Mouse (Mus musculus) MEL (cell line): ENCODE data around the gene Tarbp1. TPM values are rescaled to one million over a fixed set of nuclear protein-coding genes. Genes with fewer than 3 reads are reported as not detected.

Experiments
- DNase-seq: peaks from one replicate; pipeline ENCODE4 v3.0.0; 2011; ENCODE audit warnings: low read depth, low spot score
- H3K27ac ChIP-seq: 2 replicates; pipeline ENCODE4 v1.5.1; 2012; ENCODE audit warnings: low read depth, mild to moderate bottlenecking, control low read depth, low read length, moderate library complexity; ENCODE audit not compliant: control insufficient read depth
- H3K27me3 ChIP-seq, 2 experiments: fragments of 150-350 bp in 1 of 2; sonication (generic) in 1 of 2; 2 replicates each; pipeline ENCODE4 v1.6.1; 2012; ENCODE audit warnings: low read length in 2 of 2, mild to moderate bottlenecking in 2 of 2, improper control_type of control experiment in 1 of 2, moderate library complexity in 1 of 2; ENCODE audit not compliant: insufficient read depth in 2 of 2, control insufficient read depth in 1 of 2
- H3K36me3 ChIP-seq, 2 experiments: 2 replicates each; pipeline ENCODE4 v1.6.1; 2012 to 2014; ENCODE audit warnings: low read length in 2 of 2, improper control_type of control experiment in 1 of 2, inconsistent platforms in 1 of 2, mild to moderate bottlenecking in 1 of 2; ENCODE audit not compliant: insufficient read depth in 2 of 2, control insufficient read depth in 1 of 2
- H3K4me1 ChIP-seq, 2 experiments: fragments of 150-350 bp in 1 of 2; sonication (generic) in 1 of 2; 2 replicates each; pipeline ENCODE4 v1.6.1; 2012; ENCODE audit warnings: low read length in 2 of 2, improper control_type of control experiment in 1 of 2, mild to moderate bottlenecking in 1 of 2; ENCODE audit not compliant: insufficient read depth in 2 of 2, control insufficient read depth in 1 of 2
- H3K4me3 ChIP-seq, 2 experiments: fragments of 150-350 bp in 1 of 2; sonication (generic) in 1 of 2; 2 replicates each; pipeline ENCODE4 v1.5.1; 2012; ENCODE audit warnings: low read depth in 2 of 2, low read length in 2 of 2, mild to moderate bottlenecking in 2 of 2, moderate library complexity in 2 of 2, control low read depth in 1 of 2, improper control_type of control experiment in 1 of 2; ENCODE audit not compliant: control insufficient read depth in 1 of 2, insufficient read depth in 1 of 2
- H3K79me2 ChIP-seq: 2 replicates; pipeline ENCODE4 v1.6.1; 2012; ENCODE audit warnings: mild to moderate bottlenecking, low read length, moderate library complexity; ENCODE audit not compliant: control insufficient read depth, poor library complexity, insufficient read depth
- H3K9ac ChIP-seq: 2 replicates; pipeline ENCODE4 v1.6.1; 2012; ENCODE audit warnings: low read depth, mild to moderate bottlenecking, control low read depth, low read length, moderate library complexity; ENCODE audit not compliant: control insufficient read depth, poor library complexity, severe bottlenecking
- H3K9me3 ChIP-seq: fragments of 150-350 bp; sonication (generic); replicated peaks from 2 replicates; pipeline ENCODE4 v1.6.1; 2012; ENCODE audit warnings: mild to moderate bottlenecking, low read length, improper control_type of control experiment, moderate library complexity; ENCODE audit not compliant: insufficient read depth
- CHD1 ChIP-seq: IDR thresholded peaks from 2 replicates; pipeline ENCODE4 v1.6.1; 2012; ENCODE audit warnings: low read depth, mild to moderate bottlenecking, inconsistent platforms, low read length, improper control_type of control experiment
- CHD2 ChIP-seq: IDR thresholded peaks from 2 replicates; pipeline ENCODE4 v1.6.1; 2011; ENCODE audit warnings: low read length, improper control_type of control experiment
- CTCF ChIP-seq, 3 experiments: IDR thresholded peaks in 2 of 3; conservative IDR thresholded peaks in 1 of 3; 2 replicates each; pipeline ENCODE4 v1.5.1; 2011 to 2012; ENCODE audit warnings: low read length in 3 of 3, low read depth in 2 of 3, mild to moderate bottlenecking in 2 of 3, improper control_type of control experiment in 1 of 3, inconsistent platforms in 1 of 3, mixed read lengths in 1 of 3, moderate library complexity in 1 of 3; ENCODE audit not compliant: control insufficient read depth in 1 of 3, insufficient read depth in 1 of 3, poor library complexity in 1 of 3, severe bottlenecking in 1 of 3
- E2F4 ChIP-seq: IDR thresholded peaks from 2 replicates; pipeline ENCODE4 v1.6.1; 2011; ENCODE audit warnings: low read depth, low read length, improper control_type of control experiment, borderline replicate concordance
- ETS1 ChIP-seq: IDR thresholded peaks from 2 replicates; pipeline ENCODE4 v1.6.1; 2012; ENCODE audit warnings: low read depth, mild to moderate bottlenecking, inconsistent platforms, low read length, improper control_type of control experiment, moderate library complexity
- HCFC1 ChIP-seq: IDR thresholded peaks from 2 replicates; pipeline ENCODE4 v1.6.1; 2012; ENCODE audit warnings: low read depth, mild to moderate bottlenecking, inconsistent platforms, low read length, improper control_type of control experiment, moderate library complexity
- JUND ChIP-seq: IDR thresholded peaks from 2 replicates; pipeline ENCODE4 v1.6.1; 2011; ENCODE audit warnings: low read depth, mild to moderate bottlenecking, improper control_type of control experiment, low read length
- MAX ChIP-seq: IDR thresholded peaks from 2 replicates; pipeline ENCODE4 v1.6.1; 2011; ENCODE audit warnings: low read length, improper control_type of control experiment
- MYC ChIP-seq: IDR thresholded peaks from 2 replicates; pipeline ENCODE4 v1.6.1; 2011; ENCODE audit warnings: low read depth, mild to moderate bottlenecking, low read length, improper control_type of control experiment, moderate library complexity
- POLR2A ChIP-seq, 2 experiments: IDR thresholded peaks; 2 replicates each; pipeline ENCODE4 v1.6.1; 2011 to 2012; ENCODE audit warnings: low read length in 2 of 2, mild to moderate bottlenecking in 2 of 2, control low read depth in 1 of 2, improper control_type of control experiment in 1 of 2, low read depth in 1 of 2, moderate library complexity in 1 of 2; ENCODE audit not compliant: control insufficient read depth in 1 of 2, insufficient read depth in 1 of 2, poor library complexity in 1 of 2
- RCOR1 ChIP-seq: IDR thresholded peaks from 2 replicates; pipeline ENCODE4 v1.6.1; 2012; ENCODE audit warnings: low read depth, mild to moderate bottlenecking, inconsistent platforms, low read length, improper control_type of control experiment
- SIN3A ChIP-seq: IDR thresholded peaks from 2 replicates; pipeline ENCODE4 v1.6.1; 2012; ENCODE audit warnings: low read length, improper control_type of control experiment, inconsistent platforms
- SMC3 ChIP-seq: IDR thresholded peaks from 2 replicates; pipeline ENCODE4 v1.6.1; 2011; ENCODE audit warnings: low read depth, low read length, improper control_type of control experiment
- TAL1 ChIP-seq: IDR thresholded peaks from 2 replicates; pipeline ENCODE4 v1.6.1; 2012; ENCODE audit warnings: mild to moderate bottlenecking, inconsistent platforms, low read length, moderate library complexity, mixed read lengths
- USF1 ChIP-seq: IDR thresholded peaks from 2 replicates; pipeline ENCODE4 v1.6.1; 2014; ENCODE audit warnings: low read depth, mild to moderate bottlenecking, inconsistent platforms, low read length, improper control_type of control experiment, moderate library complexity
- ZNF384 ChIP-seq: IDR thresholded peaks from 2 replicates; pipeline ENCODE4 v1.6.1; 2012; ENCODE audit warnings: low read depth, mild to moderate bottlenecking, inconsistent platforms, low read length, improper control_type of control experiment
- polyA plus RNA-seq, 2 experiments: library from polyadenylated mRNA; stranded (reverse) in 1 of 2; unstranded in 1 of 2; fragments of >175 nt in 1 of 2; fragments of >200 nt in 1 of 2; gene quantifications; 2 replicates each; pipeline versions ENCODE4 v1.2.1 to v1.2.4; 2012; ENCODE audit warnings: low replicate concordance in 2 of 2, low read depth in 1 of 2; ENCODE audit not compliant: insufficient read length in 2 of 2, insufficient read depth in 1 of 2, missing spikeins in 1 of 2
- total RNA-seq: library from RNA; depleted of rRNA; stranded (reverse); fragments of 300-350 nt; gene quantifications from 2 replicates; pipeline ENCODE4 v1.2.3, GENCODE M21; 2012

The Tarbp1 gene
- total and polyA plus RNA-seq, 3 experiments: 5.4 to 8.4 TPM; not detected in 1

GRCm38 (mm10) chr8:126433827-126434226, 41.0 kb downstream of the Tarbp1 start:
- Histone ChIP-seq H3K4me1 (no peaks in the 10 kb centered on the region), H3K27me3 (no peaks in the 10 kb centered on the region; a peak in 1 of 4 replicates), H3K27ac (no peak overlapping the region), H3K36me3 (no peaks in the 10 kb centered on the region; a peak in 1 of 4 replicates), H3K9ac (no peak overlapping the region), H3K4me3 (no peak overlapping the region), H3K79me2 (no peaks in the 10 kb centered on the region), H3K9me3 (no peaks in the 10 kb centered on the region)
- peak; percentile 30 for TF ChIP-seq SMC3
- no peak for TF ChIP-seq POLR2A (IDR thresholded peaks at IDR 0.05; ENCODE audit: control insufficient read depth in 1 of 2, insufficient read depth in 1 of 2, low read depth in 1 of 2, low read length in 2 of 2, poor library complexity in 1 of 2)
- no peak for TF ChIP-seq RCOR1
- no peak for TF ChIP-seq CHD1
- TF ChIP-seq CTCF (IDR thresholded peaks at IDR 0.05 in 2 of 3, conservative IDR thresholded peaks at IDR 0.05 in 1 of 3; ENCODE audit: control insufficient read depth in 1 of 3, insufficient read depth in 1 of 3, low read depth in 2 of 3, low read length in 3 of 3, poor library complexity in 1 of 3, severe bottlenecking in 1 of 3): peak in 2 of 3 experiments; percentile 32 to 38; a peak in 4 of 6 replicates
- DNase-seq: peak; percentile 42

DNA sequence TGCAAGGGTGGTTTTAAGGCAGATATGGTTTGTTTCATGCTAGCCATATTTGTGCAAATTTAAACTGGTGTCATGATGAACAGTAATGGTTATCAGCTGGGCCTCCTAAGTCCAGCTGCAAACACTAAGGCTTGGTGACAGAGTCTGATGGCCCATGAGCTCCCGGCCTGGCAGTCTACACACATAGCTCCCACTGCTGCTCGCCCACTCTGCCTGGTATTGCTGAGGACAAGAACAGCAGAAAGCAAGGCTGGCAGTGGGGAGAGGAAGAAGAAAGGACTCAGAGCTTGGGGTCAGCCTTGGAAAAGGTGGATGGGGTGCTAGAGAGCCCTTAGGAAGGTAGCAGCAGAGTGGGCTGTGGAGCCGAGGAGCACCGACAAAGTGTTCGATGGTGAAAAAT, 45.2 kb downstream of the Tarbp1 start:
- Histone ChIP-seq H3K36me3 (no peaks in the 10 kb centered on the region; a peak in 2 of 4 replicates), H3K4me3 (no peak overlapping the region), H3K9me3 (no peaks in the 10 kb centered on the region), H3K27ac (no peak overlapping the region), H3K4me1 (no peaks in the 10 kb centered on the region), H3K9ac (no peak overlapping the region), H3K27me3 (no peaks in the 10 kb centered on the region), H3K79me2 (no peaks in the 10 kb centered on the region)
- no peak for DNase-seq
- TF ChIP-seq TAL1: no peak
- TF ChIP-seq E2F4: no peak
- no peak for TF ChIP-seq POLR2A (IDR thresholded peaks at IDR 0.05; ENCODE audit: control insufficient read depth in 1 of 2, insufficient read depth in 1 of 2, low read depth in 1 of 2, low read length in 2 of 2, poor library complexity in 1 of 2)
- no peak for TF ChIP-seq CHD2
- no peak for TF ChIP-seq SIN3A
- TF ChIP-seq JUND: no peak

GRCm38 (mm10) chr8:126424946-126425345, 49.9 kb downstream of the Tarbp1 start:
- Histone ChIP-seq H3K4me1 (peaks cover 0 to 6% of the 10 kb centered on the region in 2 experiments; a peak in 2 of 4 replicates), H3K9ac (no peak overlapping the region), H3K27ac (no peak overlapping the region)
- TF ChIP-seq HCFC1: no peak
- TF ChIP-seq JUND: no peak
- TF ChIP-seq ETS1: no peak
- no peak for TF ChIP-seq SIN3A
- no peak for TF ChIP-seq CHD1
- no peak for TF ChIP-seq MYC
- TF ChIP-seq RCOR1: no peak
- TF ChIP-seq ZNF384: no peak
- TF ChIP-seq MAX: no peak
- TF ChIP-seq USF1: no peak
- TF ChIP-seq, all 39 proteins: peak for 0
- DNase-seq: no peak
- Histone ChIP-seq H3K9me3 (no peaks in the 10 kb centered on the region), H3K36me3 (peaks cover 0 to 10% of the 10 kb centered on the region in 2 experiments), H3K4me3 (no peak overlapping the region), H3K27me3 (no peaks in the 10 kb centered on the region), H3K79me2 (peaks cover 10% of the 10 kb centered on the region)
